Mouse (Mus musculus): ENCODE data around the gene Gipc3. TPM values are rescaled to one million over a fixed set of nuclear protein-coding genes. Genes with fewer than 3 reads are reported as not detected.

The Gipc3 gene
- polyA plus RNA-seq, 1 experiment: 0.08 TPM

DNA sequence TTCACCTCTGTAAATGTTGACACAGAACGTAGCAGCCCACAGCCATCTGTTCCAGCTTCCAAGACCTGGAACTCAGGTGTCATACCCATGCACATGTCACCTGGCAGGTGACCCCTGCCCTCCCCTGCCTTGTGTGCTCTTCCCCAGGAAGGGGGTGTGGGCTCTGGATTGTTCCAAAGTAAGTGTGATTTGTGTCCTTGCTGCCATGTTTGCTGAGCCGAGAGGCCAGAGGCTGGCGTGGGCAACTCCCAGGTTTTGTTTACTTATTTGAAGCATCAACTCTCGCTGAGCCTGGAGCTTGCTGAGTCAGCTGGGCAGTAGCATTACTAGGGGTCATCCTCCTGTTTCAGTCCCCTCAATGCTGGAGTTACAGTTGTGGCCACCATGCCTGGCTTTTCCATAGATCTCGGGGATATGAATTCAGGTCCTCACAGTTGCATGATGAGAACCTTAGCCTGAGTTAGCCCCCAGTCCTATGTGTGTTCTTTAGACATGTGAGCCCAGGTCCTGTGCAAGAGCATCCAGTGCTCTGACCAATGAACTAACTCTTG is 45.5 kb upstream of the Gipc3 start, which contains the start of gene Gm48552:
Gene Gm48552, plus strand, starts transcription at position 501 of the 551 bp plus-strand sequence.
- Histone ChIP-seq H3K27me3 (ENCODE audit: control insufficient read depth, insufficient read depth, insufficient read length) (no peaks in the 10 kb centered on the region), H3K79me2 (ENCODE audit: control insufficient read depth, insufficient read depth) (peaks cover 33% of the 10 kb centered on the region), H3K36me3 (ENCODE audit: control insufficient read depth, insufficient read depth) (peaks cover 34% of the 10 kb centered on the region), H3ac (ENCODE audit: control insufficient read depth, insufficient read length, low read depth) (no peak within 1 kb of the TSS), H3K79me3 (ENCODE audit: low read depth) (peaks cover 25% of the 10 kb centered on the region), H3K4me3 (ENCODE audit: insufficient read depth, poor library complexity, severe bottlenecking) (no peak within 1 kb of the TSS)
- TF ChIP-seq MAX (IDR thresholded peaks at IDR 0.05) (no peak), CTCF (IDR thresholded peaks at IDR 0.05; ENCODE audit: control insufficient read depth, insufficient read depth, insufficient read length) (no peak), FOSL1 (IDR thresholded peaks at IDR 0.05; ENCODE audit: insufficient read depth, low read length, poor library complexity, severe bottlenecking) (no peak), MYOG (IDR thresholded peaks at IDR 0.05; ENCODE audit: control insufficient read depth, extremely low read depth, insufficient read length) (no peak)

DNA sequence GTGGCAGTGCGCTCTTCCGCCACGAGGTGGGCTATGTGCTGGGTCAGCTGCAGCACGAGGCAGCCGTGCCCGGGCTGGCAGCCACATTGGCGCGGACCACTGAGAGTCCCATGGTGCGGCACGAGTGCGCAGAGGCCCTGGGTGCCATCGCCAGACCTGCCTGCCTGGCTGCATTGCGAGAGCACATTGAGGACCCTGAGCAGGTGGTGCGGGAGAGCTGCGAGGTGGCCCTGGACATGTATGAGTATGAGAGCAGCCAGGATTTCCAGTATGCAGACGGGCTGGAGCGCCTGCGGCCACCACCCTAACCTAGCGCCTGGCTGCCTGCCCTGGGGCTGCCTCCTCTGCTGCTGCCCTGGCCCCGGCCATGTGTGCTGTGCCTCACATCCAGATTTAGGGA is 44.6 kb upstream of the Gipc3 start:
- TF ChIP-seq FOSL1 (IDR thresholded peaks at IDR 0.05; ENCODE audit: insufficient read depth, low read length, poor library complexity, severe bottlenecking) (no peak), MYOD1 (IDR thresholded peaks at IDR 0.05; ENCODE audit: control insufficient read depth, insufficient read length, low read depth) (no peak)
- peaks cover 33% of the 10 kb centered on the region for H3K79me2 ChIP-seq (ENCODE audit: control insufficient read depth, insufficient read depth)
- H3K79me3 ChIP-seq (ENCODE audit: low read depth): peaks cover 25% of the 10 kb centered on the region
- no peaks in the 10 kb centered on the region for H3K27me3 ChIP-seq (ENCODE audit: control insufficient read depth, insufficient read depth, insufficient read length)
- H3ac ChIP-seq (ENCODE audit: control insufficient read depth, insufficient read length, low read depth): no peak overlapping the region
- H3K36me3 ChIP-seq (ENCODE audit: control insufficient read depth, insufficient read depth): peaks cover 34% of the 10 kb centered on the region
- no peak overlapping the region for H3K4me3 ChIP-seq (ENCODE audit: insufficient read depth, poor library complexity, severe bottlenecking)

DNA sequence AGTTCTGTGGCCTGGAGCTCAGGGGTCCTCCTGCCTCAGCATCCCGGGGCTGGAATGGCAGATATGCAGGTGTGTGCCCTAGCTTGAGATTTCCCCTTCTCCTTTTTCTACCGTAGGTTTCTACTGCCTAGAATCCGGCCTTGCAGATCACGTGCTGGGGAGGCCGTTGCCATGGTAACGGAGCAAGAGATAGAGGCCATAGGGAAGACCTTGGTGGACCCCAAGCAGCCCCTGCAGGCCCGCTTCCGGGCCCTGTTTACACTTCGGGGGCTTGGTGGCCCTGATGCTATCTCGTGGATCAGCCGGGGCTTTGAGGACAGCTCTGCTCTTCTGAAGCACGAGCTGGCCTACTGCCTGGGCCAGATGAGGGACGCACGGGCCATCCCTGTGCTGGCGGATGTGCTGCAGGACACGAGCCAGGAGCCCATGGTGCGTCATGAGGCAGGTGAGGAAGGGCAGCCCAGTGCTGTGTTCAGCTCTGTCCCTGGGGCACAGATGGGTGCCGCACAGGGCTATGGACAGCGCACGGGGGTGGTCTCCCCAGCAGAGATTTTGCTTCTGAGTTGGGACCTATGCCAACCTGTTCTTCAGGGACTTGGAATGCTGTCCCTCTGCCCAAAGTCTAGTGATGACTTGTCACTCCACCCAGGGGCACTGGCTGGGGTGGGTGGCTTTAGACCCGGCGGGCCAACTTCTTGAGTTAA is 42.7 kb upstream of the Gipc3 start:
- H3K4me3 ChIP-seq (ENCODE audit: insufficient read depth, poor library complexity, severe bottlenecking): peak overlapping the region; percentile 100
- peak overlapping the region; percentile 89 for H3ac ChIP-seq (ENCODE audit: control insufficient read depth, insufficient read length, low read depth)
- TF ChIP-seq MAX (IDR thresholded peaks at IDR 0.05): no peak
- TF ChIP-seq CTCF (IDR thresholded peaks at IDR 0.05; ENCODE audit: control insufficient read depth, insufficient read depth, insufficient read length): no peak
- no peak for TF ChIP-seq MYOD1 (IDR thresholded peaks at IDR 0.05; ENCODE audit: control insufficient read depth, insufficient read length, low read depth)
- no peak for TF ChIP-seq USF1 (IDR thresholded peaks at IDR 0.05; ENCODE audit: low read depth)
- TF ChIP-seq CEBPB (IDR thresholded peaks at IDR 0.05; ENCODE audit: low read depth): no peak
- TF ChIP-seq MYOG (IDR thresholded peaks at IDR 0.05; ENCODE audit: control insufficient read depth, extremely low read depth, insufficient read length): no peak
- TF ChIP-seq FOSL1 (IDR thresholded peaks at IDR 0.05; ENCODE audit: insufficient read depth, low read length, poor library complexity, severe bottlenecking): no peak
- H3K79me3 ChIP-seq (ENCODE audit: low read depth): peaks cover 25% of the 10 kb centered on the region
- peaks cover 33% of the 10 kb centered on the region for H3K79me2 ChIP-seq (ENCODE audit: control insufficient read depth, insufficient read depth)
- no peaks in the 10 kb centered on the region for H3K27me3 ChIP-seq (ENCODE audit: control insufficient read depth, insufficient read depth, insufficient read length)
- peaks cover 34% of the 10 kb centered on the region for H3K36me3 ChIP-seq (ENCODE audit: control insufficient read depth, insufficient read depth)

DNA sequence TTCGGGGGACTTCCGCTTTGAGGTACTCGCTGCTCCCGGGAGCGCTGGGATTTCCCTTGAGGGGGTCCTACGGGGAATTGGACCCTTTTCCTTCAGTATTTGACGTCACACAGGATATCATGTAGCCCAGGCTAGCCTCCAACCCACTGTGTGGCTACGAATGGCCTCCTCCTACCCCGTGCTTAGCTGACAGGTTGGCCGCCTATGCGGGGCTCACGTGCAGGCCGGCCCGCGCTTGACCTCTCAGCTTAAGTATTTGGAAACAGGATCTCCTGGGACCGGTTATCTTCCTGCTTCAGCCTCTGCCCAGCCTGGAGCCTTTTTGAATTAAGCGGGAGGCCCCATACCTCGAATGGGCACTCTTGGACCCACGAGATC is 41.5 kb upstream of the Gipc3 start:
- Histone ChIP-seq H3K79me3 (ENCODE audit: low read depth) (peaks cover 25% of the 10 kb centered on the region), H3K79me2 (ENCODE audit: control insufficient read depth, insufficient read depth) (peaks cover 33% of the 10 kb centered on the region), H3ac (ENCODE audit: control insufficient read depth, insufficient read length, low read depth) (peak overlapping the region; percentile 89), H3K4me3 (ENCODE audit: insufficient read depth, poor library complexity, severe bottlenecking) (peak overlapping the region; percentile 100), H3K27me3 (ENCODE audit: control insufficient read depth, insufficient read depth, insufficient read length) (no peaks in the 10 kb centered on the region), H3K36me3 (ENCODE audit: control insufficient read depth, insufficient read depth) (peaks cover 33% of the 10 kb centered on the region)
- TF ChIP-seq USF1 (IDR thresholded peaks at IDR 0.05; ENCODE audit: low read depth): no peak
- no peak for TF ChIP-seq MAX (IDR thresholded peaks at IDR 0.05)
- no peak for TF ChIP-seq FOSL1 (IDR thresholded peaks at IDR 0.05; ENCODE audit: insufficient read depth, low read length, poor library complexity, severe bottlenecking)
- TF ChIP-seq CEBPB (IDR thresholded peaks at IDR 0.05; ENCODE audit: low read depth): no peak
- TF ChIP-seq MYOG (IDR thresholded peaks at IDR 0.05; ENCODE audit: control insufficient read depth, extremely low read depth, insufficient read length): no peak
- no peak for TF ChIP-seq MYOD1 (IDR thresholded peaks at IDR 0.05; ENCODE audit: control insufficient read depth, insufficient read length, low read depth)
- TF ChIP-seq CTCF (IDR thresholded peaks at IDR 0.05; ENCODE audit: control insufficient read depth, insufficient read depth, insufficient read length): no peak

DNA sequence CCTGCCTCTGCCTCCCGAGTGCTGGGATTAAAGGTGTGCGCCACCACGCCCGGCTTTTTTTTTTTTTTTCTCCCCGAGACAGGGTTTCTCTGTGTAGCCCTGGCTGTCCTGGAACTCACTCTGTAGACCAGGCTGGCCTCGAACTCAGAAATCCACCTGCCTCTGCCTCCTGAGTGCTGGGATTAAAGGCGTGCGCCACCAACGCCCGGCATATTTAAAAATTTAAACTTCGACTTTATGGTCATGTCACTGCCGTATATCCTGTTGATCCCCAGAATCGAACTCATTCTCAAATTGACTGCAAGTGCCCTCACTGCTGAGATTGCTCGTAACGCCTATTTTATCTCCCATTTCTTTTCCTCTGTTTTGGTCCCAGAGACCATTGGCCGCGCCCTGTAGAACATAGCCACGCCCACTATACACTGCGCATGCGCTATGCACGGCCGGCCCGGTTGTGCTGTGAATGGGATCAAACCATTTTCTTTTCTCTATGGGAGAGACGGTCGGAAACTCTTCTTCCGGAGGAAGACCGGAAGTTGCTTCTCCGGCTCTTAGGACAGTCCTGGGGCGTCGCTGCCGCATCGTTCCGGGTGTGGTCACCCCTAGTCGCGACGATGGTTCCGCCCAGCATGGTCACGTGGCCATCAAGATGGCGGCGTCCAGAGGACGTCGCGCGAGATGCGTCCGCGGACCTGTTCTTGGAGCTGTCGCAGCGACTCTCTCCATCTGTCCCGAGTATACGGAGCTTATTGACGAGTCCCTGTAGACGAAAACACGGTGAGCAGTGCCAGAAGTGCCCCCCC is 40.9 kb upstream of the Gipc3 start, which contains the start of the genes Dohh and Gm48551:
Gene Dohh, plus strand, starts transcription at position 627 of the 803 bp plus-strand sequence.
Gene Gm48551, plus strand, starts transcription at position 665 of the 803 bp plus-strand sequence.
- peaks cover 25% of the 10 kb centered on the region for H3K79me3 ChIP-seq (ENCODE audit: low read depth)
- H3K4me3 ChIP-seq (ENCODE audit: insufficient read depth, poor library complexity, severe bottlenecking): peak within 1 kb of the TSS; percentile 100
- peak within 1 kb of the TSS; percentile 89 for H3ac ChIP-seq (ENCODE audit: control insufficient read depth, insufficient read length, low read depth)
- no peaks in the 10 kb centered on the region for H3K27me3 ChIP-seq (ENCODE audit: control insufficient read depth, insufficient read depth, insufficient read length)
- peak; percentile 100 for TF ChIP-seq USF1 (IDR thresholded peaks at IDR 0.05; ENCODE audit: low read depth)
- peak; percentile 89 for TF ChIP-seq MAX (IDR thresholded peaks at IDR 0.05)
- no peak for TF ChIP-seq MYOG (IDR thresholded peaks at IDR 0.05; ENCODE audit: control insufficient read depth, extremely low read depth, insufficient read length)
- no peak for TF ChIP-seq FOSL1 (IDR thresholded peaks at IDR 0.05; ENCODE audit: insufficient read depth, low read length, poor library complexity, severe bottlenecking)
- no peak for TF ChIP-seq MYOD1 (IDR thresholded peaks at IDR 0.05; ENCODE audit: control insufficient read depth, insufficient read length, low read depth)
- no peak for TF ChIP-seq CTCF (IDR thresholded peaks at IDR 0.05; ENCODE audit: control insufficient read depth, insufficient read depth, insufficient read length)
- no peak for TF ChIP-seq CEBPB (IDR thresholded peaks at IDR 0.05; ENCODE audit: low read depth)
- peaks cover 33% of the 10 kb centered on the region for H3K79me2 ChIP-seq (ENCODE audit: control insufficient read depth, insufficient read depth)
- H3K36me3 ChIP-seq (ENCODE audit: control insufficient read depth, insufficient read depth): peaks cover 28% of the 10 kb centered on the region

Data from C2C12 (cell line).